8 mouse cellular contexts compared by ENCODE assay signal in the genomic region with DNA sequence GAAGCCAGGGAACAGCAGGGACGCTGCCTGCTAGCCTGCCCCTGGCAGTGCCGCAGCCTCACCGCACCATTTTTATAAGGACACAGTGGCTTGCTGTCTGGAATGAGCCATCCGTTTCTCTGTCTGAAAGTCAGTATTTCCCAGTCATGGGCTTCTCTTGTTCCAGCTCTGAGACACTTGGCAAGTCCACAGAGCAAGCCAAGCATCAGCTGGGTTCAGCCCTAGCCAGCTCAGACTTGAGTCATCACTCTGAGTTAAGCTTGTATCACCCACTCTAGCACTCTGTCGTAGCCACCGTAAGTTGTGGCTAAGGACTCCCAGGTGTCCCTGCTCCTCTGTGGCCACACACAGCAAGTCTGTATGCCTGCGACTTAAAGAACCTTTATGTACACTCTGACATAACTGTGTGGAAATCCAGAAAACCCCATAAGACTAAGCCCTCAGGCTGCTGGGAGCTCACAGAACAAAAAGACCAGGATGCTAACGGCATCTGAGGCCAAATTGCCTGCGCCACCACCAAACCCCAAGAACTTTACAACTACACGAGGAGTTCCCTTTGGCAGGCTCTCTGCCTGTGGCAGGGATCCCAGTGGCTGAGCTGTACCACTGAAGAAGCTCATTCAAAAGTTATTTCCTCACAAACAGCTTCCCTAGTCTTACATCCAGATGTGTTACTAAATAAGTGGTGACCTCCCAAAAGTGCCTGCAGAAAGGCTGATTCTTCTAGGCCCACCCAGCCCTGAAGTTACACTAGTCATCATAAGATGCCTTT.
A peak's percentile ranks its signal among the peaks of the same experiment; 100 is the strongest.
DNase-seq lines count a peak whose midpoint lies in the region; ATAC-seq lines count a peak whose summit lies in the region.

No protein-coding gene starts in this region.

- ATAC-seq in hindbrain, embryonic 14.5 days (ENCODE audit: low FRiP score): no peak

- peaks cover 8% of the 10 kb centered on the region; the same call in 1 of the 2 replicates for H3K4me1 ChIP-seq in hindbrain, embryonic 14.5 days (replicated peaks; ENCODE audit: control insufficient read depth, insufficient read depth, low read length)

- no peaks in the 10 kb centered on the region for H3K9me3 ChIP-seq in hindbrain, embryonic 14.5 days (ENCODE audit: control insufficient read depth, low read length)

- 81% methylated on average over 10 of the region's 10 CpGs for WGBS in hindbrain, embryonic 14.5 days

- DNase-seq in adrenal gland, adult (ENCODE audit: inconsistent age in 2 of 2, low spot score in 1 of 2): peak; percentile 52 to 63
- no peak for DNase-seq in adrenal gland, postnatal 4 days (ENCODE audit: low spot score in 2 of 2)
- peak; percentile 11 for DNase-seq in ovary, adult 18-20 months (ENCODE audit: low spot score)
- DNase-seq in ovary, postnatal 10 days (ENCODE audit: low spot score): no peak
- DNase-seq in layer of hippocampus, postnatal 36 days: peak; percentile 15 to 20
- peak; percentile 51 for DNase-seq in right cerebral cortex, postnatal 25 days
- no peak for DNase-seq in spleen, postnatal 10 days (ENCODE audit: low spot score in 2 of 2)
- no peak for DNase-seq in hindbrain, embryonic 14.5 days (ENCODE audit: low spot score)

- no peaks in the 10 kb centered on the region for H3K36me3 ChIP-seq in hindbrain, embryonic 14.5 days (replicated peaks; ENCODE audit: control insufficient read depth, insufficient read depth)

- no peak overlapping the region for H3K9ac ChIP-seq in hindbrain, embryonic 14.5 days

- H3K4me3 ChIP-seq in hindbrain, embryonic 14.5 days (replicated peaks; ENCODE audit: low read length): no peak overlapping the region

- H3K27me3 ChIP-seq in hindbrain, embryonic 14.5 days (ENCODE audit: control insufficient read depth, insufficient read depth, low read length): no peaks in the 10 kb centered on the region

- no peak overlapping the region for H3K27ac ChIP-seq in hindbrain, embryonic 14.5 days

- no peak overlapping the region for H3K4me2 ChIP-seq in hindbrain, embryonic 14.5 days (replicated peaks)

Comparison
In these comparisons a context has a peak if more than half of its experiments do, and no peak if none do; other contexts are left out.
1. DNase-seq: peak in adrenal gland, adult (2 of 2), ovary, adult 18-20 months (single experiment), layer of hippocampus, postnatal 36 days (2 of 2) and right cerebral cortex, postnatal 25 days (single experiment); none in adrenal gland, postnatal 4 days (0 of 2), ovary, postnatal 10 days (single experiment), spleen, postnatal 10 days (0 of 2) and hindbrain, embryonic 14.5 days (single experiment).